Mouse (Mus musculus) brain, embryonic 18.5 days (tissue): Measurements from ENCODE around the gene Slc22a3.

Experiments used
- DNase-seq: peaks from one replicate; pipeline ENCODE4 v3.0.0-alpha.2; 2012; ENCODE audit warnings: low read depth, low spot score

Slc22a3 gene

GRCm38 (mm10) chr17:12468745-12469144 lies 38.8 kb downstream of the Slc22a3 start:
- DNase-seq, result no peak

GRCm38 (mm10) chr17:12467642-12468041 lies 39.9 kb downstream of the Slc22a3 start:
- DNase-seq, result no peak

- DNase-seq, result no peak
Observed at GRCm38 (mm10) chr17:12466501-12467000, 41.0 kb downstream of the Slc22a3 start.

- no peak for DNase-seq
Observed at GRCm38 (mm10) chr17:12461168-12461567, 46.3 kb downstream of the Slc22a3 start.

GRCm38 (mm10) chr17:12455143-12455790 lies 52.2 kb downstream of the Slc22a3 start:
- no peak for DNase-seq

- no peak for DNase-seq
Observed at GRCm38 (mm10) chr17:12453691-12454090, 53.8 kb downstream of the Slc22a3 start.

GRCm38 (mm10) chr17:12452862-12453531 lies 54.5 kb downstream of the Slc22a3 start:
- no peak for DNase-seq

GRCm38 (mm10) chr17:12451234-12451633 lies 56.3 kb downstream of the Slc22a3 start:
- DNase-seq, result no peak

GRCm38 (mm10) chr17:12444561-12444960 lies 62.9 kb downstream of the Slc22a3 start:
- DNase-seq, result no peak

- no peak for DNase-seq
Observed at GRCm38 (mm10) chr17:12437771-12438170, 69.7 kb downstream of the Slc22a3 start.

GRCm38 (mm10) chr17:12431707-12432106 lies 75.8 kb downstream of the Slc22a3 start:
- DNase-seq, result no peak

GRCm38 (mm10) chr17:12428369-12428768 lies 79.1 kb downstream of the Slc22a3 start:
- no peak for DNase-seq

- DNase-seq, result no peak
Observed at GRCm38 (mm10) chr17:12427156-12427555, 80.3 kb downstream of the Slc22a3 start.

GRCm38 (mm10) chr17:12422143-12422542 lies 85.4 kb downstream of the Slc22a3 start:
- DNase-seq, result no peak

GRCm38 (mm10) chr17:12420886-12421574 lies 86.5 kb downstream of the Slc22a3 start:
- DNase-seq, result no peak

- DNase-seq, result no peak
Observed at GRCm38 (mm10) chr17:12419491-12420079, 87.9 kb downstream of the Slc22a3 start.

- no peak for DNase-seq
Observed at GRCm38 (mm10) chr17:12416250-12416895, 91.1 kb downstream of the Slc22a3 start.

- no peak for DNase-seq
Observed at GRCm38 (mm10) chr17:12415741-12416140, 91.8 kb downstream of the Slc22a3 start.

GRCm38 (mm10) chr17:12415031-12415735 lies 92.3 kb downstream of the Slc22a3 start:
- no peak for DNase-seq

- no peak for DNase-seq
Observed at GRCm38 (mm10) chr17:12412891-12413237, 94.6 kb downstream of the Slc22a3 start.
